Mouse (Mus musculus) small intestine, adult 2 months (tissue): ENCODE results near the gene Becn1. TPM values are rescaled to one million over a fixed set of nuclear protein-coding genes. Genes with fewer than 3 reads are reported as not detected.

Source experiments
- H3K27ac ChIP-seq: fragments of 200-500 bp; 2 replicates; pipeline ENCODE4 v1.5.1; 2012; ENCODE audit warnings: low read depth, low read length, control low read depth, inconsistent platforms; ENCODE audit not compliant: insufficient read depth
- H3K27me3 ChIP-seq: fragments of 200-500 bp; 2 replicates; pipeline ENCODE4 v1.6.1; 2012; ENCODE audit warnings: mild to moderate bottlenecking, moderate library complexity, low read length, inconsistent platforms; ENCODE audit not compliant: control insufficient read depth, insufficient read depth
- H3K36me3 ChIP-seq: fragments of 200-500 bp; 2 replicates; pipeline ENCODE4 v1.6.1; 2012; ENCODE audit warnings: mild to moderate bottlenecking, low read length, control low read depth, inconsistent platforms; ENCODE audit not compliant: control insufficient read depth, insufficient read depth
- H3K4me1 ChIP-seq: fragments of 200-500 bp; 2 replicates; pipeline ENCODE4 v1.6.1; 2012; ENCODE audit warnings: low read length, inconsistent platforms, mixed read lengths; ENCODE audit not compliant: control insufficient read depth, insufficient read depth, insufficient read length
- H3K4me3 ChIP-seq: fragments of 200-500 bp; 2 replicates; pipeline ENCODE4 v1.5.1; 2012; ENCODE audit warnings: low read depth, mild to moderate bottlenecking, control low read depth, inconsistent platforms, low read length, moderate library complexity
- CTCF ChIP-seq: fragments of 200-500 bp; IDR thresholded peaks from 2 replicates; pipeline ENCODE4 v1.5.1; 2012; ENCODE audit warnings: low read depth, mild to moderate bottlenecking, control low read depth, inconsistent platforms, low read length, moderate library complexity, mixed read lengths; ENCODE audit not compliant: insufficient replicate concordance, insufficient read length; ENCODE audit errors: extremely low read depth
- POLR2A ChIP-seq: fragments of 200-500 bp; IDR thresholded peaks from 2 replicates; pipeline ENCODE4 v1.6.1; 2012; ENCODE audit warnings: low read depth, mild to moderate bottlenecking, control low read depth, inconsistent platforms, low read length, moderate library complexity
- WGBS: fragments of 180-500 bp; shearing (Covaris S2); methylation state at CpG from one replicate; pipeline ENCODE4 v1.1.7; 2018; 5-methylcytosine and 5-hydroxymethylcytosine counted together
- polyA plus RNA-seq: library from polyadenylated mRNA; depleted of rRNA; stranded (reverse); fragments of >200 nt; gene quantifications from 2 replicates; pipeline ENCODE4 v1.2.3, GENCODE M21; 2012

Becn1 gene
- polyA plus RNA-seq, 1 experiment, result 163 TPM

- WGBS, result under 1% methylated on average over 43 of the region's 43 CpGs
- TF ChIP-seq CTCF (no peak), POLR2A (peak; percentile 45; the same call in 1 of the 2 replicates)
- peaks cover 13% of the 10 kb centered on the region for H3K27me3 ChIP-seq
- peaks cover 11% of the 10 kb centered on the region for H3K36me3 ChIP-seq
- H3K4me1 ChIP-seq, result peaks cover 17% of the 10 kb centered on the region
- peak within 1 kb of the TSS; percentile 68 for H3K4me3 ChIP-seq
- peak within 1 kb of the TSS; percentile 15 for H3K27ac ChIP-seq
These were observed 41.9 kb downstream of the Becn1 start, which contains the start of gene Wnk4 for GRCm38 (mm10) chr11:101259948-101260825. Gene Wnk4, plus strand, starts transcription at chr11:101260567.

- H3K27ac ChIP-seq, result peak overlapping the region; percentile 15; the same call in 1 of the 2 replicates
- WGBS, result 19% methylated on average over 6 of the region's 6 CpGs
- peaks cover 11% of the 10 kb centered on the region for H3K36me3 ChIP-seq
- H3K27me3 ChIP-seq, result peaks cover 13% of the 10 kb centered on the region
- no peak overlapping the region for H3K4me3 ChIP-seq
- H3K4me1 ChIP-seq, result peaks cover 17% of the 10 kb centered on the region
- no peak for TF ChIP-seq POLR2A
- no peak for TF ChIP-seq CTCF
These were observed 42.8 kb downstream of the Becn1 start for GRCm38 (mm10) chr11:101259261-101259712.

GRCm38 (mm10) chr11:101255826-101256775 lies 46.0 kb downstream of the Becn1 start:
- H3K27ac ChIP-seq, result no peak overlapping the region
- TF ChIP-seq POLR2A, result no peak
- TF ChIP-seq CTCF, result no peak
- no peaks in the 10 kb centered on the region for H3K27me3 ChIP-seq
- peaks cover 13% of the 10 kb centered on the region for H3K4me1 ChIP-seq
- 90% methylated on average over 13 of the region's 13 CpGs for WGBS
- peaks cover 11% of the 10 kb centered on the region for H3K36me3 ChIP-seq
- H3K4me3 ChIP-seq, result no peak overlapping the region

GRCm38 (mm10) chr11:101253613-101254389 lies 48.3 kb downstream of the Becn1 start, which contains the start of gene Vps25:
Gene Vps25, plus strand, starts transcription at chr11:101253707.
- peaks cover 9% of the 10 kb centered on the region for H3K36me3 ChIP-seq
- under 1% methylated on average over 40 of the region's 40 CpGs for WGBS
- TF ChIP-seq POLR2A, result peak; percentile 82
- no peak for TF ChIP-seq CTCF
- peak within 1 kb of the TSS; percentile 71 for H3K27ac ChIP-seq
- no peaks in the 10 kb centered on the region for H3K27me3 ChIP-seq
- H3K4me1 ChIP-seq, result peaks cover 4% of the 10 kb centered on the region; the same call in 1 of the 2 replicates
- H3K4me3 ChIP-seq, result peak within 1 kb of the TSS; percentile 98

GRCm38 (mm10) chr11:101252941-101253340 lies 49.1 kb downstream of the Becn1 start:
- peaks cover 4% of the 10 kb centered on the region; the same call in 1 of the 2 replicates for H3K36me3 ChIP-seq
- H3K27ac ChIP-seq, result peak overlapping the region; percentile 33
- no peaks in the 10 kb centered on the region for H3K27me3 ChIP-seq
- peaks cover 4% of the 10 kb centered on the region; the same call in 1 of the 2 replicates for H3K4me1 ChIP-seq
- TF ChIP-seq CTCF (no peak), POLR2A (no peak)
- H3K4me3 ChIP-seq, result peak overlapping the region; percentile 98
- WGBS, result 1% methylated on average over 7 of the region's 7 CpGs

GRCm38 (mm10) chr11:101251031-101251430 lies 51.1 kb downstream of the Becn1 start:
- TF ChIP-seq CTCF, result no peak
- no peak for TF ChIP-seq POLR2A
- WGBS, result 66% methylated on average over 2 of the region's 2 CpGs
- Histone ChIP-seq H3K27me3 (peaks cover 4% of the 10 kb centered on the region; the same call in 1 of the 2 replicates), H3K36me3 (no peaks in the 10 kb centered on the region), H3K4me3 (no peak overlapping the region), H3K4me1 (peaks cover 8% of the 10 kb centered on the region), H3K27ac (no peak overlapping the region)
